Mouse (Mus musculus) MEL (cell line): Measurements from ENCODE around the gene Gm5483. TPM values are rescaled to one million over a fixed set of nuclear protein-coding genes. Genes with fewer than 3 reads are reported as not detected.

Source experiments
- polyA plus RNA-seq, 2 experiments: library from polyadenylated mRNA; stranded (reverse) in 1 of 2; unstranded in 1 of 2; fragments of >175 nt in 1 of 2; fragments of >200 nt in 1 of 2; gene quantifications; 2 replicates each; pipeline versions ENCODE4 v1.2.1 to v1.2.4; 2012; ENCODE audit warnings: low replicate concordance in 2 of 2, low read depth in 1 of 2; ENCODE audit not compliant: insufficient read length in 2 of 2, insufficient read depth in 1 of 2, missing spikeins in 1 of 2
- total RNA-seq: library from RNA; depleted of rRNA; stranded (reverse); fragments of 300-350 nt; gene quantifications from 2 replicates; pipeline ENCODE4 v1.2.3, GENCODE M21; 2012; rRNA removed

Gene Gm5483
- total and polyA plus RNA-seq, 3 experiments: not detected

Other genes starting within 250 kb of the Gm5483 start
- 3.0 and 3.4 TPM in 2 replicates for gene Parp9, start 245.7 kb upstream of the Gm5483 start, total RNA-seq
- gene Parp9, start 245.7 kb upstream of the Gm5483 start, polyA plus RNA-seq: 1 to 10 TPM in 1 of 2 experiments, not detected in 1; 5.3 TPM
- 3.5 and 3.9 TPM in 2 replicates for gene Dtx3l, start 245.1 kb upstream of the Gm5483 start, total RNA-seq
- 1 to 10 TPM in 1 of 2 experiments, not detected in 1; 6.0 TPM for gene Dtx3l, start 245.1 kb upstream of the Gm5483 start, polyA plus RNA-seq
- 24.5 and 25.2 TPM in 2 replicates for gene Kpna1, start 205.5 kb upstream of the Gm5483 start, total RNA-seq
- 10 to 100 TPM in 1 of 2 experiments, not detected in 1; 34.9 TPM for gene Kpna1, start 205.5 kb upstream of the Gm5483 start, polyA plus RNA-seq
- 2.1 and 3.3 TPM in 2 replicates for gene Wdr5b, start 143.0 kb upstream of the Gm5483 start, total RNA-seq
- 1 to 10 TPM in 1 of 2 experiments, not detected in 1; 1.7 TPM for gene Wdr5b, start 143.0 kb upstream of the Gm5483 start, polyA plus RNA-seq
- 111 and 120 TPM in 2 replicates for gene Fam162a, start 112.6 kb upstream of the Gm5483 start, total RNA-seq
- 100 to 1,000 TPM in 1 of 2 experiments, not detected in 1; 129 TPM for gene Fam162a, start 112.6 kb upstream of the Gm5483 start, polyA plus RNA-seq
- 183 and 203 TPM in 2 replicates for gene Ccdc58, start 112.5 kb upstream of the Gm5483 start, total RNA-seq
- gene Ccdc58, start 112.5 kb upstream of the Gm5483 start, polyA plus RNA-seq: 10 to 100 TPM in 1 of 2 experiments, not detected in 1; 98.3 TPM
- gene Csta1, start 53.0 kb upstream of the Gm5483 start, total RNA-seq: not detected in 2 replicates
- gene Csta1, start 53.0 kb upstream of the Gm5483 start, polyA plus RNA-seq: not detected
- gene Stfa2l1, start 27.4 kb upstream of the Gm5483 start, total RNA-seq: not detected in 2 replicates
- gene Stfa2l1, start 27.4 kb upstream of the Gm5483 start, polyA plus RNA-seq: not detected
- gene Gm5416, start 26.2 kb downstream of the Gm5483 start, total RNA-seq: not detected in 2 replicates
- gene Gm5416, start 26.2 kb downstream of the Gm5483 start, polyA plus RNA-seq: not detected
- gene 2010005H15Rik, start 37.3 kb downstream of the Gm5483 start, total RNA-seq: 0.29 and 0.46 TPM in 2 replicates
- gene 2010005H15Rik, start 37.3 kb downstream of the Gm5483 start, polyA plus RNA-seq: under 1 TPM in 1 of 2 experiments, not detected in 1; 0.11 TPM
- gene Stfa1, start 92.7 kb downstream of the Gm5483 start, total RNA-seq: not detected in 2 replicates
- not detected for gene Stfa1, start 92.7 kb downstream of the Gm5483 start, polyA plus RNA-seq
- gene BC117090, start 150.1 kb downstream of the Gm5483 start, total RNA-seq: not detected in 2 replicates
- gene BC117090, start 150.1 kb downstream of the Gm5483 start, polyA plus RNA-seq: not detected
- gene BC100530, start 183.5 kb downstream of the Gm5483 start, total RNA-seq: not detected in 2 replicates
- not detected for gene BC100530, start 183.5 kb downstream of the Gm5483 start, polyA plus RNA-seq
- not detected in 2 replicates for gene Stfa2, start 224.2 kb downstream of the Gm5483 start, total RNA-seq
- gene Stfa2, start 224.2 kb downstream of the Gm5483 start, polyA plus RNA-seq: not detected